Comparison of ENCODE assay signal across 24 mouse cellular contexts in genomic region chr7:126435801-126436200, GRCm38 (mm10). TPM values are rescaled to one million over a fixed set of nuclear protein-coding genes. Genes with fewer than 3 reads are reported as not detected.
A peak's percentile ranks its signal among the peaks of the same experiment; 100 is the strongest.
DNase-seq lines count a peak whose midpoint lies in the region; ATAC-seq and TF ChIP-seq lines count a peak whose summit lies in the region.
"Had no signal": no experiment of that assay in that cellular context is flagged by ENCODE, and none has a peak within 500 bp of the region (broad histone marks: within the 10 kb centered on the region; RNA-seq: fewer than 3 reads in every experiment).

No protein-coding gene starts in this region.

- H3K36me3 ChIP-seq in embryonic facial prominence, embryonic 13.5 days = peaks cover 44% of the 10 kb centered on the region
- peaks cover 57% of the 10 kb centered on the region for H3K36me3 ChIP-seq in embryonic facial prominence, embryonic 10.5 days (replicated peaks)
- H3K36me3 ChIP-seq in E14TG2a.4 (ENCODE audit: insufficient read depth, low read length) = peaks cover 61% of the 10 kb centered on the region

- H3K4me1 ChIP-seq in embryonic facial prominence, embryonic 13.5 days = no peaks in the 10 kb centered on the region
- H3K4me1 ChIP-seq in embryonic facial prominence, embryonic 10.5 days = no peaks in the 10 kb centered on the region
- peaks cover 49% of the 10 kb centered on the region for H3K4me1 ChIP-seq in E14TG2a.4 (replicated peaks; ENCODE audit: low read depth, low read length)
- H3K4me1 ChIP-seq: forebrain, embryonic 13.5 days; forebrain, embryonic 15.5 days had no signal

- ATAC-seq in embryonic facial prominence, embryonic 13.5 days (ENCODE audit: insufficient number of reproducible peaks, insufficient read depth, low FRiP score, low TSS enrichment, low read depth) = no peak
- ATAC-seq in megakaryocyte-erythroid progenitor cell, adult 5-6 weeks (replicated peaks; ENCODE audit: low FRiP score, low TSS enrichment, poor library complexity, severe bottlenecking) = no peak
- ATAC-seq: activated CD4-positive, CD25-positive, alpha-beta regulatory T cell, adult 4 months; CD4-positive, CD25-positive, alpha-beta regulatory T cell, adult 4 months; forebrain, embryonic 13.5 days; forebrain, embryonic 15.5 days; Patski had no signal

- H3K4me3 ChIP-seq in embryonic facial prominence, embryonic 13.5 days = no peak overlapping the region
- no peak overlapping the region for H3K4me3 ChIP-seq in embryonic facial prominence, embryonic 10.5 days
- peak overlapping the region; percentile 41 for H3K4me3 ChIP-seq in E14TG2a.4 (replicated peaks; ENCODE audit: low read length)
- H3K4me3 ChIP-seq: forebrain, embryonic 13.5 days; forebrain, embryonic 15.5 days had no signal

- WGBS in embryonic facial prominence, embryonic 13.5 days = 83% methylated on average over 3 of the region's 3 CpGs
- WGBS in embryonic facial prominence, embryonic 10.5 days = 80% methylated on average over 3 of the region's 3 CpGs

- H3K27me3 ChIP-seq in embryonic facial prominence, embryonic 13.5 days = no peaks in the 10 kb centered on the region
- no peaks in the 10 kb centered on the region for H3K27me3 ChIP-seq in embryonic facial prominence, embryonic 10.5 days (replicated peaks; ENCODE audit: low read depth, poor library complexity, severe bottlenecking)
- no peaks in the 10 kb centered on the region for H3K27me3 ChIP-seq in E14TG2a.4 (ENCODE audit: insufficient read depth, low read length)
- H3K27me3 ChIP-seq: CH12.LX; forebrain, embryonic 13.5 days; forebrain, embryonic 15.5 days; Patski had no signal

- 0 out of 2 replicates have a peak overlapping the region, but pooled peaks have one; percentile 17 for H3K9ac ChIP-seq in embryonic facial prominence, embryonic 13.5 days
- H3K9ac ChIP-seq: forebrain, embryonic 13.5 days; forebrain, embryonic 15.5 days had no signal

- DNase-seq in embryonic facial prominence, embryonic 10.5 days (ENCODE audit: low spot score) = no peak
- peak; percentile 64 for DNase-seq in R1 (ENCODE audit: low read depth, low spot score)
- no peak for DNase-seq in right cerebral cortex, adult 18-20 months
- DNase-seq: adrenal gland, adult 8-10 months; adrenal gland, postnatal 14 days; adrenal gland, postnatal 36 days; B cell, adult 2 months; cerebellum, adult 11-12 months; cerebellum, adult 2 months; cerebellum, adult 9-10 months; cerebellum, postnatal 10 days; cerebellum, postnatal 25 days had no signal

- H3K27ac ChIP-seq in embryonic facial prominence, embryonic 13.5 days = no peak overlapping the region
- H3K27ac ChIP-seq in embryonic facial prominence, embryonic 10.5 days (replicated peaks) = no peak overlapping the region
- H3K27ac ChIP-seq: forebrain, embryonic 13.5 days; forebrain, embryonic 15.5 days had no signal

- no peak for TF ChIP-seq CTCF in E14TG2a.4 (conservative IDR thresholded peaks at IDR 0.05; ENCODE audit: low read length)

- no peak overlapping the region for H3K4me2 ChIP-seq in embryonic facial prominence, embryonic 13.5 days
- H3K4me2 ChIP-seq: forebrain, embryonic 13.5 days; forebrain, embryonic 15.5 days had no signal

- H3K9me3 ChIP-seq in embryonic facial prominence, embryonic 13.5 days = no peaks in the 10 kb centered on the region
- no peaks in the 10 kb centered on the region for H3K9me3 ChIP-seq in embryonic facial prominence, embryonic 10.5 days
- no peaks in the 10 kb centered on the region for H3K9me3 ChIP-seq in E14TG2a.4 (ENCODE audit: low read length)
- H3K9me3 ChIP-seq: forebrain, embryonic 13.5 days; forebrain, embryonic 15.5 days; G1E had no signal

RNA-seq across cellular contexts. Expression of gene Rabep2, which starts 7.2 kb away (rescaled TPM):
- polyA plus RNA-seq in embryonic facial prominence, embryonic 13.5 days (2015; fragmentation: Nextera tagmentation; extraction: Ambion mirVana) = 30.8 and 34.0 TPM in 2 replicates
- 33.7 and 34.6 TPM in 2 replicates for polyA plus RNA-seq in embryonic facial prominence, embryonic 10.5 days (2016; fragmentation: Nextera tagmentation; extraction: Ambion mirVana)
- 10.2 and 13.9 TPM in 2 replicates for total RNA-seq in megakaryocyte-erythroid progenitor cell, adult 5-6 weeks (2014; fragmentation: Nextera tagmentation)
- total RNA-seq in megakaryocyte-erythroid progenitor cell, adult 5-6 weeks (2017) = 11.5 and 14.0 TPM in 2 replicates

RNA-seq across cellular contexts. Expression of gene Cd19, which starts 21.1 kb away (rescaled TPM):
- polyA plus RNA-seq in embryonic facial prominence, embryonic 13.5 days (2015; fragmentation: Nextera tagmentation; extraction: Ambion mirVana) = 0.37 TPM in 1 of 2 replicates, not detected in the other
- polyA plus RNA-seq in embryonic facial prominence, embryonic 10.5 days (2016; fragmentation: Nextera tagmentation; extraction: Ambion mirVana) = not detected in 2 replicates
- total RNA-seq in megakaryocyte-erythroid progenitor cell, adult 5-6 weeks (2014; fragmentation: Nextera tagmentation) = 1.7 and 16.4 TPM in 2 replicates
- total RNA-seq in megakaryocyte-erythroid progenitor cell, adult 5-6 weeks (2017) = 0.28 TPM in 1 of 2 replicates, not detected in the other
- total RNA-seq: G1E had no signal
- polyA plus RNA-seq: embryonic facial prominence, embryonic 11.5 days; forebrain, embryonic 11.5 days; forebrain, embryonic 13.5 days; forebrain, embryonic 15.5 days; G1E; Patski had no signal

RNA-seq across cellular contexts. Expression of gene Atp2a1, which starts 27.1 kb away (rescaled TPM):
- polyA plus RNA-seq in embryonic facial prominence, embryonic 13.5 days (2015; fragmentation: Nextera tagmentation; extraction: Ambion mirVana) = 7.9 and 11.5 TPM in 2 replicates
- 1.8 and 2.5 TPM in 2 replicates for polyA plus RNA-seq in embryonic facial prominence, embryonic 10.5 days (2016; fragmentation: Nextera tagmentation; extraction: Ambion mirVana)
- 2.3 TPM in 1 of 2 replicates, not detected in the other for total RNA-seq in megakaryocyte-erythroid progenitor cell, adult 5-6 weeks (2014; fragmentation: Nextera tagmentation)
- 0.15 and 0.61 TPM in 2 replicates for total RNA-seq in megakaryocyte-erythroid progenitor cell, adult 5-6 weeks (2017)
- total RNA-seq: G1E had no signal
- polyA plus RNA-seq: forebrain, embryonic 11.5 days had no signal

RNA-seq across cellular contexts. Expression of gene Nfatc2ip, which starts 39.3 kb away (rescaled TPM):
- 2.9 and 3.1 TPM in 2 replicates for polyA plus RNA-seq in embryonic facial prominence, embryonic 13.5 days (2015; fragmentation: Nextera tagmentation; extraction: Ambion mirVana)
- polyA plus RNA-seq in embryonic facial prominence, embryonic 10.5 days (2016; fragmentation: Nextera tagmentation; extraction: Ambion mirVana) = 2.5 and 2.9 TPM in 2 replicates
- 14.9 and 32.5 TPM in 2 replicates for total RNA-seq in megakaryocyte-erythroid progenitor cell, adult 5-6 weeks (2014; fragmentation: Nextera tagmentation)
- 17.8 and 18.9 TPM in 2 replicates for total RNA-seq in megakaryocyte-erythroid progenitor cell, adult 5-6 weeks (2017)

RNA-seq across cellular contexts. Expression of gene Sh2b1, which starts 39.4 kb away (rescaled TPM):
- polyA plus RNA-seq in embryonic facial prominence, embryonic 13.5 days (2015; fragmentation: Nextera tagmentation; extraction: Ambion mirVana) = 53.4 and 57.8 TPM in 2 replicates
- 53.3 and 54.0 TPM in 2 replicates for polyA plus RNA-seq in embryonic facial prominence, embryonic 10.5 days (2016; fragmentation: Nextera tagmentation; extraction: Ambion mirVana)
- 24.8 and 49.2 TPM in 2 replicates for total RNA-seq in megakaryocyte-erythroid progenitor cell, adult 5-6 weeks (2014; fragmentation: Nextera tagmentation)
- 11.7 and 11.9 TPM in 2 replicates for total RNA-seq in megakaryocyte-erythroid progenitor cell, adult 5-6 weeks (2017)
